Mouse (Mus musculus): ENCODE measurements around the gene Gm10382.
A peak's percentile ranks its signal among the peaks of the same experiment; 100 is the strongest.

DNA sequence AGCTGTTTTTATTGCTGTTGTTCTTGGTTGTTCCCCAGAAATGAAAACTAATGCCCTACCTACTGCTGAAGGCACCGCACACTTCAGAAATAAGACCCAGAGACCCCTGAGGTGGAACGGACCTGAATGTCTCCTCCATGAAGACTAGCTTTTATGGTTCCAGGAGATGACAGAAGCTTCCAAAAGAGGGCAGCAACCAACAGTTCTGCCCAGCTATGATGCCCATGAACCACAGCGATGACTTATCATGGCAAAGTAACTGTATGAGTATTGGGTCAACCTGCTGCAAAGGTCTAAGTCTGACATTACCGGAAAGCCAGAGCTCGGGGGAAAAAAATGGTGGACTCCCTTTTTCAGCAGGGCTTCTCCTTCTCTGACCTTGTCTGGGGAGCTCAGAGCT, 10.2 kb upstream of the Gm10382 start:
- 0 out of 2 replicates have a peak, but pooled peaks have one; percentile 16 for TF ChIP-seq CTCF (IDR thresholded peaks at IDR 0.05; ENCODE audit: low read depth)
- TF ChIP-seq EP300 (IDR thresholded peaks at IDR 0.05; ENCODE audit: low read depth): no peak

Measured in liver, embryonic 14.5 days (tissue).